ENCODE assay signal across 9 mouse cellular contexts in genomic region chr7:44351881-44352749, GRCm38 (mm10). TPM values are rescaled to one million over a fixed set of nuclear protein-coding genes. Genes with fewer than 3 reads are reported as not detected.
DNase-seq lines count a peak whose midpoint lies in the region; ATAC-seq lines count a peak whose summit lies in the region.
"Had no signal": no experiment of that assay in that cellular context is flagged by ENCODE, and none has a peak within 500 bp of the region (broad histone marks: within the 10 kb centered on the region; RNA-seq: fewer than 3 reads in every experiment).

No protein-coding gene starts in this region.

- no peaks in the 10 kb centered on the region for H3K9me3 ChIP-seq in hindbrain, embryonic 16.5 days (ENCODE audit: control insufficient read depth, low read length)
- no peaks in the 10 kb centered on the region for H3K9me3 ChIP-seq in neural tube, embryonic 14.5 days (ENCODE audit: control insufficient read depth, low read length)

- ATAC-seq in hindbrain, embryonic 16.5 days = no peak
- peak; percentile 13; the same call in 1 of the 2 replicates for ATAC-seq in neural tube, embryonic 14.5 days (ENCODE audit: low read depth)

- peaks cover 7% of the 10 kb centered on the region for H3K4me1 ChIP-seq in hindbrain, embryonic 16.5 days (ENCODE audit: control insufficient read depth, insufficient read depth, low read depth, low read length)
- peaks cover 5% of the 10 kb centered on the region; the same call in 1 of the 2 replicates for H3K4me1 ChIP-seq in neural tube, embryonic 14.5 days (ENCODE audit: control insufficient read depth, insufficient read depth, low read length)

- WGBS in hindbrain, embryonic 16.5 days = 11% methylated on average over 70 of the region's 71 CpGs
- 4% methylated on average over 60 of the region's 71 CpGs for WGBS in neural tube, embryonic 14.5 days

- peak overlapping the region; percentile 42 for H3K9ac ChIP-seq in hindbrain, embryonic 16.5 days (ENCODE audit: low read depth, low read length)
- H3K9ac ChIP-seq in neural tube, embryonic 14.5 days (replicated peaks; ENCODE audit: low read depth, low read length) = 0 out of 2 replicates have a peak overlapping the region, but pooled peaks have one; percentile 28

- peaks cover 23% of the 10 kb centered on the region for H3K27me3 ChIP-seq in hindbrain, embryonic 16.5 days (replicated peaks; ENCODE audit: control insufficient read depth, insufficient read depth, low read length)
- peaks cover 28% of the 10 kb centered on the region for H3K27me3 ChIP-seq in neural tube, embryonic 14.5 days (ENCODE audit: control insufficient read depth, insufficient read depth, low read length)

- no peak overlapping the region; the same call in 1 of the 2 replicates for H3K4me2 ChIP-seq in hindbrain, embryonic 16.5 days (ENCODE audit: low read length)
- H3K4me2 ChIP-seq in neural tube, embryonic 14.5 days (ENCODE audit: low read depth, low read length) = no peak overlapping the region

- H3K36me3 ChIP-seq in hindbrain, embryonic 16.5 days (ENCODE audit: control insufficient read depth, insufficient read depth, low read length) = peaks cover 23% of the 10 kb centered on the region
- H3K36me3 ChIP-seq in neural tube, embryonic 14.5 days (ENCODE audit: control insufficient read depth, insufficient read depth, low read length) = peaks cover 9% of the 10 kb centered on the region; the same call in 1 of the 2 replicates

- H3K27ac ChIP-seq in hindbrain, embryonic 16.5 days (ENCODE audit: low read depth, low read length) = no peak overlapping the region
- H3K27ac ChIP-seq in neural tube, embryonic 14.5 days (ENCODE audit: low read depth, low read length) = no peak overlapping the region

- DNase-seq in heart, adult 11 months = peak; percentile 84
- no peak for DNase-seq in heart, postnatal 25 days (ENCODE audit: low spot score)
- DNase-seq in retina, postnatal 1 day = peak; percentile 36
- no peak for DNase-seq in retina, embryonic 14.5 days (ENCODE audit: low spot score)
- no peak for DNase-seq in layer of hippocampus, adult 9-10 months (ENCODE audit: low spot score)
- no peak for DNase-seq in layer of hippocampus, adult 11-12 months (ENCODE audit: low spot score)

- intact Hi-C loops in heart, postnatal 25 days (cut with DNase I) = loop anchor here (1.0 kb wide), 1 partner anchor 90 kb away; no protein-coding TSS in a partner anchor

- H3K4me3 ChIP-seq in hindbrain, embryonic 16.5 days (ENCODE audit: low read length) = no peak overlapping the region; the same call in 1 of the 2 replicates
- H3K4me3 ChIP-seq in neural tube, embryonic 14.5 days (ENCODE audit: low read depth, low read length) = peak overlapping the region; percentile 5; the same call in 1 of the 2 replicates

RNA-seq across cellular contexts. Expression of gene Syt3, which starts 31.8 kb away (rescaled TPM):
- total RNA-seq in heart, postnatal 25 days (2021) = 1 to 10 TPM; 1.3 to 2.2 TPM
- 74.8 and 75.6 TPM in 2 replicates for polyA plus RNA-seq in hindbrain, embryonic 16.5 days (2015; fragmentation: Nextera tagmentation; extraction: Ambion mirVana)
- polyA plus RNA-seq in neural tube, embryonic 14.5 days (2014; fragmentation: Nextera tagmentation; extraction: Ambion mirVana) = 52.7 and 68.4 TPM in 2 replicates
- polyA plus RNA-seq: C2C12 had no signal

RNA-seq across cellular contexts. Expression of gene 1700008O03Rik, which starts 33.5 kb away (rescaled TPM):
- under 1 TPM; 0.28 to 0.62 TPM for total RNA-seq in heart, postnatal 25 days (2021)
- 3.6 and 3.8 TPM in 2 replicates for polyA plus RNA-seq in hindbrain, embryonic 16.5 days (2015; fragmentation: Nextera tagmentation; extraction: Ambion mirVana)
- polyA plus RNA-seq in neural tube, embryonic 14.5 days (2014; fragmentation: Nextera tagmentation; extraction: Ambion mirVana) = 2.0 and 2.6 TPM in 2 replicates

RNA-seq across cellular contexts. Expression of gene Shank1, which starts 42.1 kb away (rescaled TPM):
- total RNA-seq in heart, postnatal 25 days (2021) = 1 to 10 TPM; 1.6 to 2.0 TPM
- 33.1 and 33.6 TPM in 2 replicates for polyA plus RNA-seq in hindbrain, embryonic 16.5 days (2015; fragmentation: Nextera tagmentation; extraction: Ambion mirVana)
- 39.9 and 62.7 TPM in 2 replicates for polyA plus RNA-seq in neural tube, embryonic 14.5 days (2014; fragmentation: Nextera tagmentation; extraction: Ambion mirVana)

RNA-seq across cellular contexts. Expression of gene Clec11a, which starts 45.4 kb away (rescaled TPM):
- total RNA-seq in heart, postnatal 25 days (2021) = 1 to 10 TPM in 1 of 2 experiments, under 1 TPM in 1; 0.87 to 1.0 TPM
- 3.5 and 3.6 TPM in 2 replicates for polyA plus RNA-seq in hindbrain, embryonic 16.5 days (2015; fragmentation: Nextera tagmentation; extraction: Ambion mirVana)
- 2.8 and 4.6 TPM in 2 replicates for polyA plus RNA-seq in neural tube, embryonic 14.5 days (2014; fragmentation: Nextera tagmentation; extraction: Ambion mirVana)

Comparison
In these comparisons a context has a peak if more than half of its experiments do, and no peak if none do; other contexts are left out.
1. DNase-seq: peak in heart, adult 11 months (single experiment) and retina, postnatal 1 day (single experiment); none in heart, postnatal 25 days (single experiment), retina, embryonic 14.5 days (single experiment), layer of hippocampus, adult 9-10 months (single experiment) and layer of hippocampus, adult 11-12 months (single experiment).